Mouse (Mus musculus) cerebellum, adult 2 months (tissue): ENCODE data around the gene Atp10b. TPM values are rescaled to one million over a fixed set of nuclear protein-coding genes. Genes with fewer than 3 reads are reported as not detected.

ENCODE experiments used
- DNase-seq, 2 experiments: peaks; one replicate each; pipeline ENCODE4 v3.0.0; 2021
- H3K27ac ChIP-seq: fragments of 200-500 bp; 2 replicates; pipeline ENCODE4 v1.5.1; 2012; ENCODE audit warnings: low read length, control low read depth, inconsistent platforms; ENCODE audit not compliant: insufficient read depth
- H3K27me3 ChIP-seq: fragments of 200-500 bp; 2 replicates; pipeline ENCODE4 v1.6.1; 2012; ENCODE audit warnings: inconsistent platforms, mild to moderate bottlenecking, low read length, moderate library complexity; ENCODE audit not compliant: control insufficient read depth, insufficient read depth
- H3K4me1 ChIP-seq: fragments of 200-500 bp; 2 replicates; pipeline ENCODE4 v1.6.1; 2011; ENCODE audit warnings: low read length; ENCODE audit not compliant: control insufficient read depth, insufficient read depth
- H3K4me3 ChIP-seq: fragments of 200-500 bp; replicated peaks from 2 replicates; pipeline ENCODE3; 2011; ENCODE audit warnings: mild to moderate bottlenecking, low read depth, low read length, control low read depth; ENCODE audit not compliant: insufficient read depth
- CTCF ChIP-seq: fragments of 200-500 bp; IDR thresholded peaks from 2 replicates; pipeline ENCODE4 v1.5.1; 2011; ENCODE audit warnings: low read depth, mild to moderate bottlenecking, control low read depth, low read length, moderate library complexity, borderline replicate concordance; ENCODE audit not compliant: insufficient read depth
- POLR2A ChIP-seq: fragments of 200-500 bp; IDR thresholded peaks from 2 replicates; pipeline ENCODE4 v1.6.1; 2011; ENCODE audit warnings: low read length, control low read depth, borderline replicate concordance; ENCODE audit not compliant: insufficient read depth
- WGBS: fragments of 180-500 bp; shearing (Covaris S2); methylation state at CpG from one replicate; pipeline ENCODE4 v1.1.7; 2018; 5-methylcytosine and 5-hydroxymethylcytosine counted together
- polyA plus RNA-seq: library from polyadenylated mRNA; depleted of rRNA; stranded (reverse); fragments of >200 nt; gene quantifications from 2 replicates; pipeline ENCODE4 v1.2.3, GENCODE M21; 2012

Gene Atp10b
- polyA plus RNA-seq, 1 experiment: 1.6 TPM

- no peaks in the 10 kb centered on the region; the same call in 1 of the 2 replicates for H3K4me1 ChIP-seq
- H3K4me3 ChIP-seq: no peak overlapping the region
- no peaks in the 10 kb centered on the region for H3K27me3 ChIP-seq
- no peak for DNase-seq
- H3K27ac ChIP-seq: no peak overlapping the region
- WGBS: 51% methylated on average over 3 of the region's 3 CpGs
- TF ChIP-seq POLR2A: no peak
- no peak for TF ChIP-seq CTCF
Measured at GRCm38 (mm10) chr11:43203580-43203979, 53.9 kb downstream of the Atp10b start.

- TF ChIP-seq CTCF (peak; percentile 37; the same call in 1 of the 2 replicates), POLR2A (no peak)
- H3K4me1 ChIP-seq: 0 out of 2 replicates have a peak, but pooled peaks cover 2% of the 10 kb centered on the region
- no peaks in the 10 kb centered on the region for H3K27me3 ChIP-seq
- no peak overlapping the region for H3K27ac ChIP-seq
- DNase-seq: no peak
- H3K4me3 ChIP-seq: no peak overlapping the region
- 54% methylated on average over 1 of the region's 1 CpGs for WGBS
Measured at GRCm38 (mm10) chr11:43213134-43213533, 63.5 kb downstream of the Atp10b start.

GRCm38 (mm10) chr11:43213740-43214139 is 64.1 kb downstream of the Atp10b start:
- Histone ChIP-seq H3K4me3 (no peak overlapping the region), H3K4me1 (0 out of 2 replicates have a peak, but pooled peaks cover 2% of the 10 kb centered on the region), H3K27me3 (no peaks in the 10 kb centered on the region), H3K27ac (no peak overlapping the region)
- TF ChIP-seq POLR2A: no peak
- TF ChIP-seq CTCF: no peak
- DNase-seq: no peak
- 100% methylated on average over 1 of the region's 1 CpGs for WGBS

GRCm38 (mm10) chr11:43217021-43217420 is 67.3 kb downstream of the Atp10b start:
- no peak overlapping the region for H3K27ac ChIP-seq
- TF ChIP-seq POLR2A: no peak
- TF ChIP-seq CTCF: no peak

GRCm38 (mm10) chr11:43230231-43230630 is 80.6 kb downstream of the Atp10b start:
- WGBS: 34% methylated on average over 6 of the region's 6 CpGs
- DNase-seq: peak; percentile 46 to 67
- TF ChIP-seq POLR2A (no peak), CTCF (no peak)
- Histone ChIP-seq H3K27me3 (no peaks in the 10 kb centered on the region), H3K4me3 (no peak overlapping the region), H3K27ac (no peak overlapping the region), H3K4me1 (peaks cover 3% of the 10 kb centered on the region; the same call in 1 of the 2 replicates)

More at GRCm38 (mm10) chr11:43217021-43217420, 67.3 kb downstream of the Atp10b start:
- 31% methylated on average over 4 of the region's 4 CpGs for whole genome bisulfite sequencing
- H3K4me3 ChIP-seq: no peak overlapping the region
- peak; percentile 32 to 46 for DNase-seq
- 0 out of 2 replicates have a peak, but pooled peaks cover 2% of the 10 kb centered on the region for H3K4me1 ChIP-seq
- H3K27me3 ChIP-seq: no peaks in the 10 kb centered on the region

- H3K27ac ChIP-seq: no peak overlapping the region
- peaks cover 3% of the 10 kb centered on the region; the same call in 1 of the 2 replicates for H3K4me1 ChIP-seq
- TF ChIP-seq POLR2A (no peak), CTCF (no peak)
Measured at GRCm38 (mm10) chr11:43232073-43232472, 82.4 kb downstream of the Atp10b start.

GRCm38 (mm10) chr11:43236360-43237039 is 86.8 kb downstream of the Atp10b start:
- no peak for DNase-seq

More at GRCm38 (mm10) chr11:43232073-43232472, 82.4 kb downstream of the Atp10b start:
- WGBS: 39% methylated on average over 7 of the region's 7 CpGs
- DNase-seq: peak in 1 of 2 experiments; percentile 61
- H3K4me3 ChIP-seq: no peak overlapping the region
- H3K27me3 ChIP-seq: no peaks in the 10 kb centered on the region

GRCm38 (mm10) chr11:43239804-43240203 is 90.1 kb downstream of the Atp10b start:
- WGBS: 98% methylated on average over 8 of the region's 8 CpGs
- no peak for DNase-seq
- no peaks in the 10 kb centered on the region for H3K27me3 ChIP-seq
- H3K27ac ChIP-seq: no peak overlapping the region
- no peak overlapping the region for H3K4me3 ChIP-seq
- no peak for TF ChIP-seq POLR2A
- no peak for TF ChIP-seq CTCF
- no peaks in the 10 kb centered on the region for H3K4me1 ChIP-seq

More at GRCm38 (mm10) chr11:43236360-43237039, 86.8 kb downstream of the Atp10b start:
- Histone ChIP-seq H3K27me3 (no peaks in the 10 kb centered on the region), H3K4me1 (peaks cover 3% of the 10 kb centered on the region; the same call in 1 of the 2 replicates), H3K4me3 (no peak overlapping the region), H3K27ac (no peak overlapping the region)
- whole genome bisulfite sequencing: 60% methylated on average over 8 of the region's 8 CpGs
- no peak for TF ChIP-seq POLR2A
- no peak for TF ChIP-seq CTCF
